Mouse (Mus musculus): Measurements from ENCODE around the gene Shmt2.

DNA sequence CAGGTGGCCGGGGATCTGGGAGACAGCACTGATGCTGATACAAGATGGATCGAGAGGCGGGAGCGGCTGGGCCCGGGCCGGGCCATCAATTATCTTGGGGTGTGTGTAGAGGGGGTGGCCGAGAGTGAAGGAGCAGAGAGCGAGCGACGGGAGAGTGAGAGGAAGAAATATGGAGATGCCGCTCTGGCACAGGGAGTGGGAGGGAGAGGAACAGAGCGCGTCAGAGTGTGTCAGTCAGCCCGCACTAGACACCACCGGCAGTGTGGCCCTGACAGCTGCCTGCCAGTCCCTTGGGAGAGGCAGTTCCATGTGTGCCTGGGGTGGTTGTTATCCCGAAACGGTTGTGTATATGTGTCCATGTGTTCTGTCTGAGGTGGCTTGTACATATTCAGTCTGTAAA lies 5.2 kb upstream of the Shmt2 start:
- no peak for TF ChIP-seq CTCF (IDR thresholded peaks at IDR 0.05; ENCODE audit: borderline replicate concordance, insufficient read depth, low read length)
- no peak for TF ChIP-seq POLR2A (IDR thresholded peaks at IDR 0.05; ENCODE audit: low read depth, low read length)

Measured in embryonic fibroblast, embryonic 13.5 days (primary cell).